Mouse (Mus musculus) layer of hippocampus, adult 11-12 months (tissue): ENCODE results near the gene 4933427D14Rik.

Experiments
- DNase-seq: peaks from one replicate; pipeline ENCODE4 v3.0.0; 2022; ENCODE audit warnings: low spot score

4933427D14Rik gene

DNA sequence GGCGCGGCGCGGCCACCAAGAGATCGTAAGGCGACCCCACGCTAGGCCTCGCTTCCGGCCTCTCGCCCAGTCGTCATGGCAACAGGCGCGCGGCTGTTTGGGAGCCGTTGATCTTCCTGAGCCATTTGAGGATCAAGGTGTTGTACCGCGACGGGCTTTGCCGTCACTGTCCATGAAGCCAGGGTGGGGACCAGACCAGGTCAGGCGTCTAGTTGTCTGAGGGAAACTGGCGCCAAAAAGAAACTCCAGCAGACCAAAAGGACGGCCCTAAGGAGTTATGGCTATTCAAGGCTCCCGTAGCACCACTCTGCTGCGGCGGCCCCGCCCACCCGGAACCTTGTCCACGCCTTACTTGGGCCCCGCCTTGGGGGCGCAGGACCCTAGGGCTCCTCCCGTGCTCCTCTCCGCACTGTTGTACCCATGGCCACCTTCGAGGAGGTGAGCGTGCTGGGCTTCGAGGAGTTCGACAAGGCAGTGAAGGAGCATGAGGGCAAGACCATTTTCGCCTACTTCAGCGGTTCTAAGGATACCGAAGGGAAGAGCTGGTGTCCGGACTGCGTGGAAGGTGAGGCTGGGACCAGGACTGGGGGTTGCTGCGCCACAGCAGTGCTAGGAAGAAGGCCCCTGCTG lies at the start of gene 4933427D14Rik, which contains the start of gene Txndc17:
Gene 4933427D14Rik (minus strand): TSS at position 256 of the 630 bp plus-strand sequence.
Gene Txndc17 (plus strand): TSS at position 344 of the 630 bp plus-strand sequence.
- peak; percentile 85 for DNase-seq

- no peak for DNase-seq
Measured at GRCm38 (mm10) chr11:72256441-72256840, 49.2 kb upstream of the 4933427D14Rik start.

GRCm38 (mm10) chr11:72255629-72256028 lies 48.4 kb upstream of the 4933427D14Rik start:
- DNase-seq = no peak

- DNase-seq = no peak
Measured at GRCm38 (mm10) chr11:72245196-72245753, 38.0 kb upstream of the 4933427D14Rik start.

DNA sequence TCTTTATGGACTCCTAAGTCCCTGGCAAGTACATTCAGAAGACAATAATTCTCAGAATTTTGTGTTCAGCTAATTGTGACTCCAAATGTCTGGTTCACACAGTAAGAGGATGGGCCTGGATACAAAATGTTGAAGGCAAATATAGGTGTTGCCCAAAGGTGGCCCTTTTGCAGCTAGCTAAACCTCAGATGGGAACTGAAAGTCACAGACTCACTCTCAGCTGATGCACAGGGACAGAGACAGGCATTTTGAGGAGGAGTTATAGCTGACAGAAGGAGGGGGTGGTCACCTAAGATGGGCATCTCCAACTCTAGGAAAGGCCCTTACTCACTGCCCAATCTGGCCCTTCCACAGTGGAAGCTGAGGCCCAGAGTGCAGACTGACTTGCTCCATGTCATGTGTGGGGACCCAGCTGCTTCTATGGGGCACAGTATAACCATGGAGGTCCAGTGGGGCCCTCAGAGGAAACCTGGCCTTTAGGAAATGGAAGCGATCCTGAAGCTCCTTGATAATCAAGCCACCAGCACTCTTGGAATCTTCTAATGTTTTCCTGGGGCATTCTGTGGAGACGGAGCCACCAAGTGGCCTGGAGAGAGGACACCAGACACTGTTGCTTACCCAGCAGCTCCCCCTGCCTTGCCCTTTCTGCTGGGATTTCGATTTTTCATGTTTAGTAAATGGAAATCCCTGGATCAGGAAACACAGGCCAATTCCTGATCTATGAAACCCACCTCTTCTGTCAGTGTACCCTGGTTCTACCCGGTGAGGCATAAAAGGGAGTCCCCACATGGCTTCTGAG lies 33.0 kb upstream of the 4933427D14Rik start:
- DNase-seq = no peak

DNA sequence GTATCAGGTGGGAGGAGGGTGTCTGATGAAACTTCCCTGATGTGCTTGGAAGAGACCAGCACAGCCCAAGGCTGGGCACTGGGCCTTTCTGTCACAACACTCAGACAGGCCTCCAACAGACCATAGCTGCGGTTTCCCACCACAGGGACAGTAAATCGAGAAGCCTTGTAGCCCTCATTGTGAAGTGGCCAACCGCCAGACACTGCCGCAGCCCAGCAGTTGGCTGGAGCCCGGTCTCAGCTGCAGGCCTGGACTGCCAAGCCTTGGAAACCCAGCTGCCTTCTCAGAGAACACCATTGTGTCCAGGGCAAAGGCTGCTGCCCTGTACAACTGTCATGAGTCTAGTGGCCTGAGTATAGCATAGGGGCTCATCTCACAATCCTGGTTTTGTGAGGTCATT lies 26.8 kb upstream of the 4933427D14Rik start:
- DNase-seq = peak; percentile 71

- no peak for DNase-seq
Measured at GRCm38 (mm10) chr11:72232991-72233390, 25.7 kb upstream of the 4933427D14Rik start.

DNA sequence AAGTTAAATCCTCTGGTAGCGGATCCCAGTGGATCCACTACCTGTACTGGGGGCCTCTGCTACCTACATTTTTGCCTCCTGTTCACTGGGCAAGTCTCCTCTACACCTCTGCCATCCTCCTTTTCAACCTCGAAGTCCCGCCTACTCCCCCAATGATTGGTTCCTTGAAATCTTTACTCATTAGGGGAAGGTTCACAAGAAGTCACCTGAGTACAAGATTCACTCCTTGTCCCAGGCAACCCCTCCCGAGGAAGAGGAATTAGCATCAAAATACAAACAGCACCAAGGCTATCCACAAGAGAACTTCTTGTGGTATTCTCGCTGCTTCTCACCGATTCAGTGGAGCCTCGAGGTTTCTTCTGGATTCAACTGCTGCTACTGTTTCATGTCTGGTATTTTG lies 24.8 kb upstream of the 4933427D14Rik start:
- no peak for DNase-seq

DNA sequence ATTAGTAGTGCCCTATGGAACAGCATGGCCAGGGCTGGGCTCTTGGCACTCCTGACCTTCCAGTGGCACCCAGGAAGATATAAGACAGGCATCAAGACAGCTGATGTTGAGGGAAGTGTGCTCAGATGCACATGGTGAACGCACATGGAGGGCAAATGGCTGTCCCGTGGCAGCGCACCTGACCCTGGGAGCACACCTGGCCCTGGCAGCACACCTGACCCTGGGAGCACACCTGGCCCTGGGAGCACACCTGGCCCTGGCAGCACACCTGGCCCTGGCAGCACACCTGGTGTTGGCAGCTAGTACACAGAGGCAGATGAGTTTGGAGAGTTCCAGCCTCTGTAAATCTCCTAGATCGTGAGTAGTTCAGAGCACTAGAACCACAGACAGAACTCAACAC lies 21.3 kb upstream of the 4933427D14Rik start:
- no peak for DNase-seq

DNA sequence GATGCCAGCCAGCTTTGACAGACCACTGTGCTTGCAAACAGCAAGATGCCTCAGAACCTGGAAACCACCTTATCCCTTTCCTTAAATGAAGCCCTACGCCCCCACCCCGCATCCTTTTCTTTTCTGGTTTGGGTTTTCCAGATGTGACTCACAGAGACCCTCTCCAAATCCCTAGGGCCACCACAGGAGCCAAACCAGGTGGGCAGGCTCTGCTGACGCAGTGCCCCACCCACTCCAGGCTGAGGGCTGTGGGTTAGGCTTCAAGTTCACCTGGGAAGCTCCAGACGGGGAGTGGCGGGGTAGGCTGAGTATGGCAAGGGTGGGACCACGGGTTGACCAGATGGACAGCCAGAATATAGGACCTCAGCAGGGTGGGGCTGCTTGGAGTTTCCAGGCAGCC lies 19.6 kb upstream of the 4933427D14Rik start:
- no peak for DNase-seq

DNA sequence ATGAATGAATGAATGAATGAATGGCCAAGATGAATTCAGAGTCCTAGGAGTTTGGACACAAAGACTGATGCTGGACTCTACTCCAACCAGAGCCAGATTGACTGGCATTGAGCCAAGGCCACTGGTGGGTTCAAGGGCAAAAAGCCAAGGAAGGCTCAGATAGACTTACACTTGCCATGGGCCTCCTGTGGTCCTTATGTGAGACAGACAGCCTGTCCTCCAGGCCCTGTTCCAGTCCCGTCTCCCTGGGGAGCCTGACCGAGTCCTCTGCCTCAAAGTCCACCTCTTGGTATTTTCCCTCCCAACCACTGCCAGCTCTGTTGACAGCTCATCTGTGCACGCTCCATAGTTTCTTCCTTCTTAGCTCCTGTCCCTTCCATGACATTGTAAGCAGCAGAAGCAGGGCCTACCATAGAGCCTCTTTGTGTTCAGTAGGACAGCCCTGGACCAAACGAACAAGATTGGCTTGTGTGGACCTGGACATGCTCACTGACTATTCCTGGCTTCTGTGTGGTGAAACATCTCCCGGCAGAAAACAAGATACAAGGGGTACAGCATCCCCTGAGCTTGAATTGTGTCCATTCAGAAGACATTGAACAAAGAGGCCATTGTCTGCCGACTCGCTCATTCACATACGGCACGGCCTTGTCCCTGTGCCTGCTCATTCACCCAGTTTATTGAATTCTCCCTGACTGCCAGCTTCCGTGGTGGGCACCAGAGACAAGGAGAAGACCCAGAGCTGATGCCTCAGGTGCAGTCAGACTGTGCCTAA lies 18.9 kb upstream of the 4933427D14Rik start:
- peak; percentile 53 for DNase-seq

DNA sequence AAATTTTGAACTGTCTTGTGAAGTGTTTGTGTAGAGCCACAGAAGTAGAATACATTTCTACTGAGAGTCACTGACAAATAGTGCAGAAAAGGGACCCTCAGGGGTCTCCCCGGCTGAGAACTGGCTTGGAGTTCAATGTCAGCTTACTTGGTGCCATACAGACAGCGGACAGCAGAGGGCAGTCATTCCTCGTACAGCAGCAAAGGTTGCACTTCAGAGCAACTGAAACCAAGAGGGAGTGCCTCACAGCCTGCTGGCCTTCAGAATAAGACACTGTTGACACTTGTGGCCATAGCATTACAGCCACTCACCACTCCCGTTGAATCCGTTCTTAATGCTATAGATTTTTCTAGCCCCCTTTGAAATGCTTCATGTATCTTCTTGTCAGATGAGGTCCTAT lies 17.6 kb upstream of the 4933427D14Rik start:
- DNase-seq = peak; percentile 88

- no peak for DNase-seq
Measured at GRCm38 (mm10) chr11:72223414-72223813, 16.2 kb upstream of the 4933427D14Rik start.

- DNase-seq = peak; percentile 80
Measured at GRCm38 (mm10) chr11:72221278-72221677, 14.0 kb upstream of the 4933427D14Rik start.

DNA sequence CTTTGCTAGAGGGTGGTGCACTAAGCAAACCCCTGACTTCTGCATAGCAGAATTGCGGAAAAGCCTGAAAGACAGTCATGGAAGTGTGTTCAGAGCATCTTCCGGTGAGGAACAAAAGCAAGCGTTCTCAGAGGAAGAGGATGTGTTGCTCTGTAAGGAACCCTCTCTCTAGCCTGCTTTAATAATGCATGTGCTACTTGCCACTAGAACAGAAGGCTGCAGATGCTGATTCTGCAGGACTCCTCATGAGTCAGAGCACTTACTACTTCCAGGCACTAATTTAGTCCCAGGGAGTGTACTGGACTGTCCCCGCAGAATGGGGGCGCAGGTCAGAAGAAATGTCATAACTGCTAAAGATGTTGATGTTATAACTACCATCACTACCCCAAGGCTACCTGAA lies 9.9 kb upstream of the 4933427D14Rik start:
- no peak for DNase-seq

DNA sequence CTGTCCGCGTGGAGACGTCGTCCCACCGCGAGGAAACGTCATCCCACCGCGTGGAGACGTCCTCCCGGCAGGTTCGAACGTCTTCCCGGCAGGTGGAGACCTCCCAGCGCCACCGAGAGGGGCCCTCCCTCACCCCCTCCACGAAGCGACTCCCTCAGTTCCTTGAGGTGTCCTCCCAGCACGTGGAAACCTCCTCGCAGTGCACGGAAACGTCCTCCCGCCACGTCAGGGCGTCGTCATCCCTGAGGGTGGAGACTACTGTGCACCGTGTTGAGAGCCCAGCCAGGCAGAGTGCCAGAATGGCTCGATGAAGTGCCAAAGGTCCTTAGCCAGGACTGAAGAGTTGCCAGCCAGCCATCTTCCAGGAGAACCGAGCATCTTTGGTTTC lies 8.1 kb upstream of the 4933427D14Rik start, which contains the start of gene Med31:
Gene Med31 (minus strand): TSS at position 183 of the 388 bp plus-strand sequence.
- peak; percentile 73 for DNase-seq

DNA sequence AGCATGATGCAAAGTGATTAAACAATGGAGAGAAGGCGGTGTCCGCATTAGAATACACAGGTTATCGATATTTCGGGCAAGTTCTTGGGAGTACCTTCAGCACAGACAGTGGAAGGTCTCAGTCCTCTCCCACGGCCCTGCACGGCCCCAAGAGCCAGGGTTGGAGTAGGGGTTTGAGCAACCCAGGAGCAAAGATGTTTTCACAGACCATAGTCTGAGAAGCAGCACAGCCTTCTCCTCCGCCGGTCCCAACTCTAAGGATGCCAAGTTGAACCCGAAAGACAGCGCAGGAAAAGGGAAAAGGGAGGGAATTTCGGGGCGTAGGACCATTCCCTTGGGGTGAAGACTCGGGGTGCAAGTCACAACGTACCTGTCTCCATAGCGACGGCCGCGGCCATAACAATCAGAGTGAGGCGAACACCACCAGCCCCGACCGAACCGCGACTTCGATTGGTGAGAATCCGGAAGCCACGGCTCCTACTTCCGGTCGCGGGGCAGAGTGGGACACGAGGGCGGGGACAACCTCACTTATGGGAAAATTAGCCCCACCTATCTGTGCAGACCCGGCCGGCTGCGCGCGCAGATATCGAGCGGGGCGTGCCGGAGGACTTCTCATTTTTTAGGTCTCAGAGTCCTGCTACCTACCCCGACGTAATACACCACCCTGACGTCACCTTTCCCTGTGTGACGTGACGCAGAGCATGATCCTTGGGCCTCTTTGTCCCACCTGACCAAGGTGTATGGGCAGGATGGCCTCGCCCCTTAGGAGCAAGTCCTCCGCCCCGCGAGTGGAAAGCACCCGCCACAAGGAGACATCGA lies 7.5 kb upstream of the 4933427D14Rik start:
- peak; percentile 95 for DNase-seq

GRCm38 (mm10) chr11:72207834-72208377 lies 647 bp upstream of the 4933427D14Rik start:
- no peak for DNase-seq

DNA sequence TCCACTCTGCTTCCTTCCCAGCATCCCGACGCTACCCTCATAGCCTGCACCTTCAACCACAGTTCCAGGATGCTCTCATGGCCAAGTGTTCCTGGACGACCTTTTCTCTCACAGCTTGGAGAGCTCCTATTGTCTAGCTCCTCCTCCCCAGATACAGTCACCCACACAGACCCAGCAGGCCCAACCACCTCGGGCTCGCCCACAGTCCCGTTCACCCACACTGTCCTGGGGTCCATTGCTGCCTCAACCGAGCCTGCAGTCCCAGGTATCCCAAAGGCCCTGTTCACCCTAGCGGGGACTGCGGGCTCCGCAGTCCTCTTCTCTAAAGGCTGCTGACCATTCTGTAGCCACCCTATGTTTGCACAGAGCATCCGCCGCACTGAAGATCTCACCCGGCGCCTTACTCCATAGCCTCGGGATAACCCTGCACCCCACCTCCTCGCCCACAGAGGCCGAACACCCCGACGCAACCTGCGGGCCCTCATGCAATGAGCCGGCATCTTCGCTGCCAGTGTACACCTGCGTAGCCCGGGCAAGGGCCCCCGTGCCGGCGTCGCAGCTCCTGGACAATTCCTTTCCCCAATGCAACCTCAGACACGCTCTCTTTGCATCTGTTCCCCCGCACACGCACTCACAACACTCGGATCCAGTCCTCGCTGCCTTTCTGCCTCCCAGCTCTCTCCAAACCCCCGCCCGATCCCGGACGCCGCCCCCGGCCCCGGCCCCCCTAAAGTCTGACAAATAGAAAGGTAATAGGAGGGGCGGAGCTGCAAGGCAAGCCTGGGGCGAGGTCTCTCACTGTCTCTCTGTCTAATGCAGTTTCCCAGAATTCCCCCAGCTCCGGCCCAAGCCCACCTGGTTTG lies 687 bp downstream of the 4933427D14Rik start, which contains the start of gene Gm43951:
Gene Gm43951 (minus strand): TSS at position 500 of the 863 bp plus-strand sequence.
- peak; percentile 39 for DNase-seq

DNA sequence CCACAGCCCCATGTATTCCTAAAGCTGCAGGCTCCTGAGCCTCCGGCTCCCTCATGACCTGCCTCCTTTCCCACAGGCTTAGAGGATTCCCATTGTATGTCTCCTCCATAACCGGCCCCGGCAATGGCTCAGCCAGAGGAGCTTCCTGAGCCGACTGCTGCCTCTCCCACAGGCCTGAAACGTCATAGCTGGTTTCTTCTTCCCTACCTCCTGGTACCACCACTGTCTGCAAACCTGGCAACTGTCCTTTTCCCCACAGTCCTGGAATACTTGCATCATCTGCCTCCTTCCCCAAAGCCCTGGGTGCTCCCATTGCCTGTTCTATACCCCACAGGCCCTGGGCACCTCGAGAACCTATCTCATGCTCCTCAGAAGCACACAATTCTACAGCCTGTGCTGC lies 2.0 kb downstream of the 4933427D14Rik start:
- DNase-seq = no peak
